Mouse (Mus musculus): ENCODE results near the gene Nfe2l2. TPM values are rescaled to one million over a fixed set of nuclear protein-coding genes. Genes with fewer than 3 reads are reported as not detected.
A peak's percentile ranks its signal among the peaks of the same experiment; 100 is the strongest.

Gene Nfe2l2
- total and polyA plus RNA-seq, 2 experiments = 29.5 to 40.1 TPM

GRCm38 (mm10) chr2:75748841-75749240 is 44.4 kb upstream of the Nfe2l2 start:
- Histone ChIP-seq H3K79me2 (ENCODE audit: control insufficient read depth, insufficient read depth, low read length) (no peaks in the 10 kb centered on the region), H3K36me3 (ENCODE audit: control insufficient read depth, insufficient read depth, low read length) (no peaks in the 10 kb centered on the region), H3K9ac (ENCODE audit: low read depth, low read length) (no peak overlapping the region), H3K4me3 (ENCODE audit: insufficient read depth, low read depth, low read length) (no peak overlapping the region), H3K4me1 (ENCODE audit: control insufficient read depth, insufficient read depth, low read length) (no peaks in the 10 kb centered on the region), H3K27me3 (ENCODE audit: control insufficient read depth, insufficient read depth, low read length) (no peaks in the 10 kb centered on the region), H3K27ac (replicated peaks; ENCODE audit: insufficient read depth, low read depth, low read length) (no peak overlapping the region)
- TF ChIP-seq POLR2A (IDR thresholded peaks at IDR 0.05; ENCODE audit: extremely low read depth, insufficient read depth, low read length) = no peak
- TF ChIP-seq CTCF (IDR thresholded peaks at IDR 0.05; ENCODE audit: low read depth, low read length) = no peak
- 94% methylated on average over 6 of the region's 6 CpGs for WGBS
- DNase-seq (ENCODE audit: extremely low read depth, low read depth, low spot score) = no peak

- no peaks in the 10 kb centered on the region for H3K27me3 ChIP-seq (ENCODE audit: control insufficient read depth, insufficient read depth, low read length)
- WGBS = 73% methylated on average over 2 of the region's 2 CpGs
These were observed 32.6 kb upstream of the Nfe2l2 start for GRCm38 (mm10) chr2:75737006-75737503.

GRCm38 (mm10) chr2:75734196-75734865 is 29.9 kb upstream of the Nfe2l2 start:
- DNase-seq (ENCODE audit: extremely low read depth, low read depth, low spot score) = peak; percentile 54
- H3K79me2 ChIP-seq (ENCODE audit: control insufficient read depth, insufficient read depth, low read length) = no peaks in the 10 kb centered on the region
- no peaks in the 10 kb centered on the region for H3K36me3 ChIP-seq (ENCODE audit: control insufficient read depth, insufficient read depth, low read length)
- H3K4me1 ChIP-seq (ENCODE audit: control insufficient read depth, insufficient read depth, low read length) = peaks cover 12% of the 10 kb centered on the region
- H3K4me3 ChIP-seq (ENCODE audit: insufficient read depth, low read depth, low read length) = no peak overlapping the region
- 48% methylated on average over 5 of the region's 5 CpGs for WGBS
- no peaks in the 10 kb centered on the region for H3K27me3 ChIP-seq (ENCODE audit: control insufficient read depth, insufficient read depth, low read length)
- no peak overlapping the region for H3K9ac ChIP-seq (ENCODE audit: low read depth, low read length)
- TF ChIP-seq POLR2A (IDR thresholded peaks at IDR 0.05; ENCODE audit: extremely low read depth, insufficient read depth, low read length) = no peak
- no peak for TF ChIP-seq CTCF (IDR thresholded peaks at IDR 0.05; ENCODE audit: low read depth, low read length)
- no peak overlapping the region for H3K27ac ChIP-seq (replicated peaks; ENCODE audit: insufficient read depth, low read depth, low read length)

More at GRCm38 (mm10) chr2:75737006-75737503, 32.6 kb upstream of the Nfe2l2 start:
- Histone ChIP-seq H3K36me3 (ENCODE audit: control insufficient read depth, insufficient read depth, low read length) (no peaks in the 10 kb centered on the region), H3K79me2 (ENCODE audit: control insufficient read depth, insufficient read depth, low read length) (no peaks in the 10 kb centered on the region), H3K4me3 (ENCODE audit: insufficient read depth, low read depth, low read length) (no peak overlapping the region), H3K27ac (replicated peaks; ENCODE audit: insufficient read depth, low read depth, low read length) (no peak overlapping the region), H3K9ac (ENCODE audit: low read depth, low read length) (no peak overlapping the region), H3K4me1 (ENCODE audit: control insufficient read depth, insufficient read depth, low read length) (peaks cover 5% of the 10 kb centered on the region; the same call in 1 of the 2 replicates)
- DNase-seq (ENCODE audit: extremely low read depth, low read depth, low spot score) = no peak
- TF ChIP-seq POLR2A (IDR thresholded peaks at IDR 0.05; ENCODE audit: extremely low read depth, insufficient read depth, low read length) = no peak
- no peak for TF ChIP-seq CTCF (IDR thresholded peaks at IDR 0.05; ENCODE audit: low read depth, low read length)

- no peaks in the 10 kb centered on the region for H3K79me2 ChIP-seq (ENCODE audit: control insufficient read depth, insufficient read depth, low read length)
- peaks cover 12% of the 10 kb centered on the region for H3K4me1 ChIP-seq (ENCODE audit: control insufficient read depth, insufficient read depth, low read length)
- WGBS = 91% methylated on average over 7 of the region's 7 CpGs
- no peaks in the 10 kb centered on the region for H3K36me3 ChIP-seq (ENCODE audit: control insufficient read depth, insufficient read depth, low read length)
- no peak for TF ChIP-seq CTCF (IDR thresholded peaks at IDR 0.05; ENCODE audit: low read depth, low read length)
- TF ChIP-seq POLR2A (IDR thresholded peaks at IDR 0.05; ENCODE audit: extremely low read depth, insufficient read depth, low read length) = no peak
- no peaks in the 10 kb centered on the region for H3K27me3 ChIP-seq (ENCODE audit: control insufficient read depth, insufficient read depth, low read length)
- peak; percentile 54 for DNase-seq (ENCODE audit: extremely low read depth, low read depth, low spot score)
- H3K4me3 ChIP-seq (ENCODE audit: insufficient read depth, low read depth, low read length) = no peak overlapping the region
- no peak overlapping the region for H3K9ac ChIP-seq (ENCODE audit: low read depth, low read length)
- H3K27ac ChIP-seq (replicated peaks; ENCODE audit: insufficient read depth, low read depth, low read length) = peak overlapping the region; percentile 28; the same call in 1 of the 2 replicates
These were observed 28.7 kb upstream of the Nfe2l2 start for GRCm38 (mm10) chr2:75733177-75733576.

GRCm38 (mm10) chr2:75731929-75732328 is 27.5 kb upstream of the Nfe2l2 start:
- no peak for TF ChIP-seq POLR2A (IDR thresholded peaks at IDR 0.05; ENCODE audit: extremely low read depth, insufficient read depth, low read length)

GRCm38 (mm10) chr2:75731233-75731651 is 26.8 kb upstream of the Nfe2l2 start:
- Histone ChIP-seq H3K36me3 (ENCODE audit: control insufficient read depth, insufficient read depth, low read length) (no peaks in the 10 kb centered on the region), H3K27me3 (ENCODE audit: control insufficient read depth, insufficient read depth, low read length) (no peaks in the 10 kb centered on the region), H3K79me2 (ENCODE audit: control insufficient read depth, insufficient read depth, low read length) (no peaks in the 10 kb centered on the region), H3K27ac (replicated peaks; ENCODE audit: insufficient read depth, low read depth, low read length) (peak overlapping the region; percentile 15; the same call in 1 of the 2 replicates), H3K9ac (ENCODE audit: low read depth, low read length) (no peak overlapping the region), H3K4me1 (ENCODE audit: control insufficient read depth, insufficient read depth, low read length) (peaks cover 12% of the 10 kb centered on the region), H3K4me3 (ENCODE audit: insufficient read depth, low read depth, low read length) (no peak overlapping the region)
- 54% methylated on average over 5 of the region's 5 CpGs for WGBS
- peak; percentile 73 for DNase-seq (ENCODE audit: extremely low read depth, low read depth, low spot score)
- TF ChIP-seq CTCF (IDR thresholded peaks at IDR 0.05; ENCODE audit: low read depth, low read length) (no peak), POLR2A (IDR thresholded peaks at IDR 0.05; ENCODE audit: extremely low read depth, insufficient read depth, low read length) (no peak)

More at GRCm38 (mm10) chr2:75731929-75732328, 27.5 kb upstream of the Nfe2l2 start:
- H3K27ac ChIP-seq (replicated peaks; ENCODE audit: insufficient read depth, low read depth, low read length) = no peak overlapping the region
- no peak overlapping the region for H3K9ac ChIP-seq (ENCODE audit: low read depth, low read length)
- H3K4me3 ChIP-seq (ENCODE audit: insufficient read depth, low read depth, low read length) = no peak overlapping the region
- H3K79me2 ChIP-seq (ENCODE audit: control insufficient read depth, insufficient read depth, low read length) = no peaks in the 10 kb centered on the region
- WGBS = 71% methylated on average over 2 of the region's 2 CpGs
- peaks cover 12% of the 10 kb centered on the region for H3K4me1 ChIP-seq (ENCODE audit: control insufficient read depth, insufficient read depth, low read length)
- no peaks in the 10 kb centered on the region for H3K36me3 ChIP-seq (ENCODE audit: control insufficient read depth, insufficient read depth, low read length)
- DNase-seq (ENCODE audit: extremely low read depth, low read depth, low spot score) = no peak
- H3K27me3 ChIP-seq (ENCODE audit: control insufficient read depth, insufficient read depth, low read length) = no peaks in the 10 kb centered on the region
